Mouse (Mus musculus): ENCODE results near the gene Pitpnm1.

DNA sequence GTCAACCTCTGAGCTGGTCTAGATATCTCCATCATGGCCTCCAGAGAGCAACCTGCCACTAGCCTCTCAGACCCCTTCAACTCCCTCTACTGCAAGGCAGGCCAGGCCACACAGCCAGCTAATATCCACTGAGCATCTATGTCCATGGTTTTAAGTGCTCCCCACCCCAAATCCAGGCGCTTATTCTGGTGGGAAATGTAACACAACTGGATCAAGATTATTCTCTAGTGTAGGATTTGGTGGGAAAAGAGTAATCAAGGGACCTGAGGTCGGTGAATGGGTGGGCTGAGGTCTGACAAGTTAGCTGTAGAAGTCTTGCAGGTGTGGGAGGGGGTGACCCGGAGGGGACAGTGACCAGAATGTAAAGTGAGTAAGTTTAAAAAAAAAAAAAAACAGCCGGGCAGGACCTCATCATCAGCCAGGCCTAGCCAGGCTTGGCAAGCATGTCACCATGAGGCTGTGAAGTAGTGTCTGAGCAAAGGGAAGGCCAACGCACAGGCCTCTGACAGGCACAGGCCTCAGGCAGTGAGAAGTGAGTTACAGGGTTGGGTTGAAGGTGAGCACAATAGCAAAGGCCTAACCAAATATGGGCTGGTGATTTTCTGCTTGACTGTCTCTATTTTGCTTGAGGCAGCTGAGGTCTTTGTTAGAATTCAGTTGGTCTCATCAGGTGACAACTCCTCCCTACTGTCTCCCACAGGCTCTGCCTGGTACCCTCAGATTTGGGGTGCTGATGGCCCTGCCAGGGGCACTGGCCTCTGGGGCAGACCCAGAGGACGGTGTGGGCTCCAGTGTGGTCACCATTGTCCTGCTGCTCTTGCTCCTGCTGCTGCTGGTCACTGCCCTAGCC is 55.6 kb downstream of the Pitpnm1 start:
- TF ChIP-seq CTCF (IDR thresholded peaks at IDR 0.05; ENCODE audit: extremely low read depth, insufficient read depth, insufficient read length, insufficient replicate concordance), result no peak
- TF ChIP-seq POLR2A (IDR thresholded peaks at IDR 0.05; ENCODE audit: low read depth, low read length), result peak; percentile 82
